Mouse (Mus musculus) layer of hippocampus, adult 9-11 months (tissue): ENCODE measurements around the gene Bpgm.

ENCODE experiments used
- DNase-seq: peaks from one replicate; pipeline ENCODE4 v3.0.0; 2022

Gene Bpgm

DNA sequence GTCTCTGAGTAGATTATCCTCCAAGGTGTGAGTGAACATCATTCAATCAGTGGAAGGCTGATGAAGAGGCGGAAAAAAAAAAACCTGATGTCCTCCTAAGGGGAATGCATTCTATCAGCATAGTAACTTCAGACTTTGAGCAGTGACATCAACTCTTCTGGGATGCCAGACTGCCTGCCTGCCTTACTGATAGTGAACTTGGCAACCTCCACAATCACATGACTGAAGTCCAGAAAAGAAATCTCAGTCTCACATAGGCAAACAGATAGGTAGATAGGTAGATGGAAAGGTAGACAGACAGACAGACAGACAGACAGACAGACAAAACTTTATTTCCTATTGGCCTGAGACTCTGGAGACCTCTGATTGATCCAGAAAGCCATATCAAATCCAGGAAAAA lies 57.0 kb downstream of the Bpgm start:
- DNase-seq = no peak

DNA sequence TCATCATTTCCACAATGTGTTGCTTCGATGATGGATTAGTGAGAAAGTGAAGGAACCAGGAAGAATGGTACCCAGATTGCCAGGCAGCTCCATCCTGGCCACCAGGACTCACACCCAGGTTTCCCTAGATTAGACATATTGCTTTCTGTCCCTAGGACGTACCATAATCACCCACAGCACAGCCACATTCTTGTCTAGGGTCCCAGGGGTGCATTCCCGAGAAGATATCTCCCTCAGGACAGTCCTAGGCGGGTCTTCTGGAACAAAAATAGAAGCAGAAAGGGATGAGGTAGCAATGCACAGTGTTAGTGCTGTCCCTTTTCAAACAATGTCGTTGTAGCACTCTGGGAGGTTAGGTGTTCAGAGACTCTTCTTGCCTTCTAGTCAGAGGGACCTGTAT lies 57.9 kb downstream of the Bpgm start:
- DNase-seq = no peak

DNA sequence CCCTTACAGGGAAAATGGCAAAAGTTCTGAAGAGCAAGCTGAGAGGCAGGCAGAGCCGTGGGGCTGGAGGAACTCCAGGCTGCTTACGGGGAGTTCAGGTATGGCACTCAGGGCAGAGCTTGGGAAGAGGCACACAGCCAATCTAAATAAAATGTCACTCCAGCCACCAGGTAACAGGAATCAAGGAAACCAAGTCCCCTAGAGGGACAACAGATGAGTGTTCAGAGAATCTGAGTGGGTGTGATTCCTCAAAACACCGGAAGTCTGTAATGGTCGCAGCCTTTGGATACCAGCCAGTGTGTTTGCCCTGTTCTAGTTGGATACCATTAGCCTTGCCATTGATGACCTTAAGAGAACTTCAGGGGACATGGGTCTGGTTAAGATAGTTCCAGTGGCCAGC lies 66.9 kb downstream of the Bpgm start:
- no peak for DNase-seq

DNA sequence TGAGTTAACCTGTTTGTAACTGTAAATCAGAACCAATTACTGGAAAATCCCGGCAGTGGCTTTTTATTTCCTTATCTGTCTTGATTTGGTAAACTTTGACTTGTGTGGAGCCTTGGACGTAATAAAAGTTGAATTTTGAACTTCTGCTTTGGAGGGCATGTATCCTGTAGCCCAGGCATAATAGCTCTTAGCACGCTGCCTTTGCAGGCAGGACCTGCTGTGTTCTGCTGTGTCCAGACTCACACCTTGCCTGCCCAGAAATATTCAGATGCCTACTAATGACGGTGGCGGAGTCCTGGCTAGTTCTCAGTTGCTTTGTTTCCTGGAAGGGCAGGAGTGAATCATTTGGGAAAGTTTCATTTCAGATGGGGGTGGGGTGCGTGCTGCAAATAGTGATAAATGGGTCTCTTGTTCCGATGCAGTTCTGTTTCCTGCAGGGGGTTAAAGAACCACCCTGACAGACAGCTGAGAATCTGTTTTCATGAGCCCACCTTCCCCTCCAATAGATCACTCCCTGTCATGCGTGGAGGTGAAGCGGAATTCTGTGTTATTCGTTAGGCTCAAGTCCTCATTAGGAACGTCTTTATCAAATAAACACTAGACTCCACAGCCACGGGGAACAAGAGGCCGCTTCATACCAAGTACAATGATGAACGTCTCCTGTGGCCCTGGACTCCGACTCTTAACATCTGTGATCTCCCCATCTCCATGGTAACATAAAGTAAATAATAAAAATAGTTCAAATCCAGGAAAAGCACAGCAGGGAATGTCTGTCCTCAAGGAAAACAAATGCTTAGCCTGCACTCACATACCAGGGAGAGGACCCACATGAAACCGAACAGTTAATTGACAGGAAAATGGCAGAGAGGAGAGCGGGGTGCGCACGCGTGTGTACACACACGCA lies 67.5 kb downstream of the Bpgm start:
- DNase-seq = peak; percentile 11

DNA sequence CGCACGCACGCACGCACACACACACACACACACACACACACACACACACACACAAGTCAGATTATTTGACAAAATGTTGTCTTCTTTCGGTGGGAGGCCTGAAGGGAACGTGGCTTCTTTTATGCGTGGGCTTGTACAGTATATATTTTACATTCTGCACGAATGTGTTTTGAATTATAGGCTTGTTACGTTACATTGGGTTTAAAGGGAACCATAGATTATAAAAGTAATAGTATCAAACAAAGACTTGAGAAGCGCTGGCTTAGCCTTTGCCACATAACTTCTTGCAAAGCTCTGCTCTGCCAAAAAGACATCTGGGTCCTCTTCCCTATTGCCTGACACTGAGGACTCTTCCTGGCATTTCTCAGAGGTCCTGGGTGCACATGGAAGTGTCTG lies 68.2 kb downstream of the Bpgm start:
- no peak for DNase-seq

DNA sequence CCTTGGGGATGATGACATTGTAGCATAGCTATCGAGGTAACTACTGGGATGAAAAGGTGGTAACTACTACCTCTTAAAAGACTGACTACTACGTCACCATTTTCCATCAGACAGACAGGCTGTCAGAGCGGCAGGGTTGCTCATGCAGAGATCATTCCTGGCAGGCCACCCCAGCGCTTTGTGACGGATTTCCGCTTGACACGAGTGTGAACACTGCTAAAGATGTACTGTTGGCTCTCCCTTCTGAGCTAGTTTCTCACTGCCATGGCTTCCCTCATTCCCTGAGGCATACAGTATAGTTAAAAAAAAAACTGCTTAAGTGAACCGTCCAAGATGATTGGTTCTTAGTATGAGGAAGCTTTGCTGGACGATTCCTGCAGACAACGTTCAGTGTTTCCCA lies 69.3 kb downstream of the Bpgm start:
- DNase-seq = no peak

DNA sequence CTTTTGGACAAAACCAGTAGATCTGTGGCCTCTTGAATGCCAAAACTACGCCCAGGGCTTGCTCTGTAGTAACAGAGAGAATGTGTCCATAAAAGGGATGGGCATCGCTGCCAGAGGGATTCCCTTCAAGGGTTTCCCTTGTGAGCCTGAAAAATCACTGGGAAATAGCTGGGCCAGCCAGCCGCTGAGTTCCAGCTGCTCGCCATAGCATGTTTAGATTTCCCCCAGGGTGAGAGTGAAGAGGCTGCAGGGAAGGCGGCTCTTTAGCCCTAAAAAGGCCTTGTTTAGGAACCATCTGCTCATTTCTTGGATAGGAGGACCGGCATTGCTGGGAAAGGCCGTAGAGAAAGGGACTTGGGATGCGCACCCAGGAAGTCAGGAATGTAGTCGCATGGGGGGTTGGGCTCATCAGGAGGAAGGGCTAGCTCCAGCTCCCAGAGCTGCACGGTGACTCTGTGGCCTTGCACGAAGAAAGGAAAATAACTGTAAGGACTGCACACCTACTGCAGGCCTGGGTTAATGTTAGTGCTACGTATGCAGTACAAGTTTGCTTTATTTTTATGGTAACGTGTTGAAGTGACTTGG lies 72.5 kb downstream of the Bpgm start:
- no peak for DNase-seq

DNA sequence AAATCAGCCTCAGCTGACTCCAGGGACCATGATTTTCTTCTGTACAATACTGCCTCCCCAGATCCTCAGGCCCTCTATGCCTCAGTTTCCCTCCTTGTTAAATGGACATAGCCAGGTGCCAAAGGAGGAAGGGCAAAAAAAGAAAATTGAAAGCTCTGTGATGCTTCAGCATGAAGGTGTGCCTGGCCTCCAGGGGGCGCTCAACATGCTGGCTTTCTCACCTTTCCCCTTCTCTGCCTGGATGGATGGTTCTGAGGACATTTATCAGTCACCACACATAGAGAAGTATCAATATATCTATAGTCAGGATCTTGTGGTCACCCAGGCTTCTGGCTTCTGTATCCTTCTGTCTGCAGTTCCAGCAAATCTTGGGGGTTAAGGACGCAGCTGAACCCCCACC lies 73.0 kb downstream of the Bpgm start:
- DNase-seq = no peak

DNA sequence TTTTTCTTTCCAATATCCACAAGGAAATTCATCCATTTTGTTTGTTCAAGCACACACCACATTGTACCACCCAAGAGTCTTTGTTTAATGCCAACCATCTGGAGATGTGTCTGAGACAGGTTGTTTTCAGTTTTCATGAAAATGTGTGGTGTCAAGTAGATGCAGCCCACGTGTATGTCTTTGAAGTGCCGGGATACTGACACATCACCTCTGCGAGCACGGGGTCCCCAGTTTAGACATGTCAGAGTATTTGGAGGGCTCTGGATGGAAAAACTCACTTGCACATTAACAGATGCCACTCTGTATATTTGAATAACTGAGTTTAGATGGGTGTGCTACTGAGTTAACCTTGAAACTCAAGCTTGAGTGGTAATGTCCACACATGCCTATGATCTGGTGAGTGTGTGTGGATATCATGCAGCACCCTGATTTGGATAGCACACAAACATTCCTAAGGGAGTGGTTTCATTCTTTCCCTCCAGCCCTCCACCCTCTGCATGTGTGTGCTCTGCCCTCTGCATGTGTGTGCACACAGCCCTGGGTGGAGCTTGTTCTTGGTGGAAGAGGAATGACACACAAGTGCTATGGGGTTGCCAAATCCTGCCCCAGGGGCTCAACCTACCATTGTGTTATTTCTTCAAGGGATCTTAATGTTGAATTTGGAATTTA lies 76.6 kb downstream of the Bpgm start:
- no peak for DNase-seq

DNA sequence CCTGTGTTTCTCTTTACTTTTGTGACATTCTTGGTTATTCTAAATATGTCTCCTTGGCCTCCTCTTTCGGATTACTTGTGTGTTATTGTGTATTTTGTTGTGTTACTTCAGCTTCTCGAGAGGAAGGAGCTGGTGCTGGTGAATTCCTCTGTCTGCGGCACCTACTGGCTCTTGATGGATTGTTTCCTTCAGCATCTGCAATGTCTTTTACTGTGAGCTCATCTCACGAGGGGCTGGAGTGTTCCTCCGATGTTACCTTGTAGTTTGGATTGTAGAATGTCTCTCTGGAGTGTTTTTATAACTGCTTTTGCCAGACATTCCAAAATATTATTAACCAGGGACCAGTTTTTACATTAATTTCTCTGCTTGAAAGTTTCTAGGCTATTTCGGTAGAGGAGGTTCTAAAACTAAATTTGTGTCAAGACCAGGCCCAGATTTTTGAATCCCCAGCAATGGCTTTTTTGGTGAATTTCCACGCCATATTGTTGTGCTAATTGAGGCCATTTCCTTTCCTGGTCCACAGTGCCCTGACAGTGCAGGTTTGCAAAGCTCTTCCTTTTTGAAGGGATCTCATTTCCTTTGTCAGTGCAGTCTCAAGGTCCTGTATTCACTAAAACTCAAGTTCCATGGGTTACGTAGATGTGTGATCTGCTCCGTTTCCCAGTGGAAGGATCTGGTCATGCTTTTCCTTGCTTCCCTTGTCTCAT lies 78.4 kb downstream of the Bpgm start:
- no peak for DNase-seq
